Mouse (Mus musculus) liver, adult 2 months (tissue): Measurements from ENCODE around the gene Snx4. TPM values are rescaled to one million over a fixed set of nuclear protein-coding genes. Genes with fewer than 3 reads are reported as not detected.

Experiments used
- DNase-seq: peaks from one replicate; pipeline ENCODE4 v3.0.0-alpha.2; 2011; ENCODE audit warnings: low read depth, low spot score; ENCODE audit errors: extremely low read depth
- H3K27ac ChIP-seq: fragments of 200-500 bp; replicated peaks from 2 replicates; pipeline ENCODE4 v1.5.1; 2012; ENCODE audit warnings: low read depth, mild to moderate bottlenecking, control low read depth, inconsistent platforms, low read length; ENCODE audit not compliant: insufficient read depth
- H3K27me3 ChIP-seq: fragments of 200-500 bp; 2 replicates; pipeline ENCODE4 v1.6.1; 2012; ENCODE audit warnings: mild to moderate bottlenecking, moderate library complexity, low read length, inconsistent platforms; ENCODE audit not compliant: control insufficient read depth, insufficient read depth
- H3K36me3 ChIP-seq: fragments of 200-500 bp; 2 replicates; pipeline ENCODE4 v1.6.1; 2012; ENCODE audit warnings: low read length, inconsistent platforms; ENCODE audit not compliant: control insufficient read depth, insufficient read depth
- H3K4me1 ChIP-seq: fragments of 200-500 bp; 2 replicates; pipeline ENCODE4 v1.6.1; 2011; ENCODE audit warnings: low read length; ENCODE audit not compliant: control insufficient read depth, insufficient read depth
- H3K4me3 ChIP-seq: fragments of 200-500 bp; 2 replicates; pipeline ENCODE4 v1.5.1; 2011; ENCODE audit warnings: low read depth, mild to moderate bottlenecking, control low read depth, low read length, moderate library complexity; ENCODE audit not compliant: insufficient read depth
- H3K79me2 ChIP-seq: fragments of 200-500 bp; 2 replicates; pipeline ENCODE4 v1.6.1; 2012; ENCODE audit warnings: inconsistent platforms, mild to moderate bottlenecking, low read length, moderate library complexity; ENCODE audit not compliant: control insufficient read depth, insufficient read depth
- H3K9ac ChIP-seq: fragments of 200-500 bp; 2 replicates; pipeline ENCODE4 v1.6.1; 2012; ENCODE audit warnings: low read depth, mild to moderate bottlenecking, control low read depth, inconsistent platforms, low read length
- CTCF ChIP-seq: fragments of 200-500 bp; IDR thresholded peaks from 2 replicates; pipeline ENCODE4 v1.5.1; 2011; ENCODE audit warnings: low read depth, low read length, control low read depth
- POLR2A ChIP-seq: fragments of 200-500 bp; IDR thresholded peaks from 2 replicates; pipeline ENCODE4 v1.6.1; 2011; ENCODE audit warnings: low read length, control low read depth; ENCODE audit not compliant: insufficient read depth; ENCODE audit errors: extremely low read depth
- WGBS: fragments of 180-500 bp; shearing (Covaris S2); methylation state at CpG from one replicate; pipeline ENCODE4 v1.1.7; 2018; 5-methylcytosine and 5-hydroxymethylcytosine counted together
- polyA plus RNA-seq: library from polyadenylated mRNA; depleted of rRNA; stranded (reverse); fragments of >200 nt; gene quantifications from 2 replicates; pipeline ENCODE4 v1.2.3, GENCODE M21; 2012
- total RNA-seq: library from RNA; depleted of rRNA; stranded (reverse); fragments of >200 nt; gene quantifications from 2 replicates; pipeline ENCODE4 v1.2.3, GENCODE M21; 2014

The Snx4 gene
- total and polyA plus RNA-seq, 2 experiments = 6.0 to 28.9 TPM

- Histone ChIP-seq H3K4me1 (no peaks in the 10 kb centered on the region), H3K9ac (no peak overlapping the region), H3K36me3 (peaks cover 57% of the 10 kb centered on the region), H3K79me2 (no peaks in the 10 kb centered on the region), H3K27ac (no peak overlapping the region), H3K4me3 (no peak overlapping the region), H3K27me3 (no peaks in the 10 kb centered on the region)
- no peak for DNase-seq
- 93% methylated on average over 9 of the region's 9 CpGs for WGBS
- no peak for TF ChIP-seq CTCF
- no peak for TF ChIP-seq POLR2A
Observed at GRCm38 (mm10) chr16:33288536-33288935, 37.3 kb downstream of the Snx4 start.

- TF ChIP-seq CTCF = no peak
- TF ChIP-seq POLR2A = no peak
- no peaks in the 10 kb centered on the region for H3K79me2 ChIP-seq
- peaks cover 58% of the 10 kb centered on the region for H3K36me3 ChIP-seq
- no peak for DNase-seq
- H3K9ac ChIP-seq = no peak overlapping the region
- H3K4me1 ChIP-seq = no peaks in the 10 kb centered on the region
- H3K27ac ChIP-seq = no peak overlapping the region
- H3K27me3 ChIP-seq = no peaks in the 10 kb centered on the region
- no peak overlapping the region for H3K4me3 ChIP-seq
- WGBS = 98% methylated on average over 7 of the region's 7 CpGs
Observed at GRCm38 (mm10) chr16:33289981-33290380, 38.7 kb downstream of the Snx4 start.

GRCm38 (mm10) chr16:33292241-33292640 is 41.0 kb downstream of the Snx4 start:
- H3K27me3 ChIP-seq = no peaks in the 10 kb centered on the region
- no peak overlapping the region for H3K9ac ChIP-seq
- H3K79me2 ChIP-seq = no peaks in the 10 kb centered on the region
- H3K27ac ChIP-seq = no peak overlapping the region
- no peak overlapping the region for H3K4me3 ChIP-seq
- peaks cover 69% of the 10 kb centered on the region for H3K36me3 ChIP-seq
- no peaks in the 10 kb centered on the region for H3K4me1 ChIP-seq
- 97% methylated on average over 7 of the region's 7 CpGs for WGBS
- no peak for DNase-seq
- no peak for TF ChIP-seq POLR2A
- TF ChIP-seq CTCF = no peak

GRCm38 (mm10) chr16:33294681-33295080 is 43.4 kb downstream of the Snx4 start:
- WGBS = 97% methylated on average over 7 of the region's 7 CpGs
- Histone ChIP-seq H3K4me3 (no peak overlapping the region), H3K79me2 (no peaks in the 10 kb centered on the region), H3K4me1 (no peaks in the 10 kb centered on the region), H3K27me3 (no peaks in the 10 kb centered on the region), H3K36me3 (peaks cover 61% of the 10 kb centered on the region), H3K27ac (no peak overlapping the region), H3K9ac (no peak overlapping the region)
- TF ChIP-seq POLR2A (no peak), CTCF (no peak)
- DNase-seq = no peak

- H3K36me3 ChIP-seq = peaks cover 56% of the 10 kb centered on the region
- H3K27me3 ChIP-seq = no peaks in the 10 kb centered on the region
- no peaks in the 10 kb centered on the region for H3K4me1 ChIP-seq
- H3K79me2 ChIP-seq = no peaks in the 10 kb centered on the region
- no peak overlapping the region for H3K4me3 ChIP-seq
- no peak for DNase-seq
- no peak overlapping the region for H3K27ac ChIP-seq
- WGBS = 96% methylated on average over 9 of the region's 9 CpGs
- H3K9ac ChIP-seq = no peak overlapping the region
- no peak for TF ChIP-seq CTCF
- TF ChIP-seq POLR2A = no peak
Observed at GRCm38 (mm10) chr16:33295321-33295720, 44.1 kb downstream of the Snx4 start.

- Histone ChIP-seq H3K9ac (no peak overlapping the region), H3K27ac (no peak overlapping the region), H3K4me1 (no peaks in the 10 kb centered on the region), H3K79me2 (no peaks in the 10 kb centered on the region), H3K27me3 (no peaks in the 10 kb centered on the region), H3K4me3 (no peak overlapping the region), H3K36me3 (peaks cover 45% of the 10 kb centered on the region)
- 100% methylated on average over 1 of the region's 1 CpGs for WGBS
- TF ChIP-seq CTCF = no peak
- no peak for TF ChIP-seq POLR2A
- no peak for DNase-seq
Observed at GRCm38 (mm10) chr16:33297493-33297892, 46.3 kb downstream of the Snx4 start.
